Mouse (Mus musculus) layer of hippocampus, postnatal 36 days (tissue): ENCODE results near the gene Zmat3. TPM values are rescaled to one million over a fixed set of nuclear protein-coding genes. Genes with fewer than 3 reads are reported as not detected.

Experiments used
- DNase-seq, 2 experiments: peaks; one replicate each; pipeline ENCODE4 v3.0.0; 2022
- total RNA-seq, 2 experiments: library from RNA; stranded (reverse); gene quantifications; 2 replicates each; pipeline ENCODE4 v1.2.3; 2021

Gene Zmat3
- total RNA-seq, result 10 to 100 TPM; 67.9 to 69.7 TPM

- peak; percentile 82 to 87 for DNase-seq
Observed at GRCm38 (mm10) chr3:32365546-32366245, at the start of gene Zmat3. TSS of gene Zmat3 (minus strand) at chr3:32366014.

GRCm38 (mm10) chr3:32414381-32414780 is 48.6 kb upstream of the Zmat3 start:
- DNase-seq, result no peak

GRCm38 (mm10) chr3:32412502-32413044 is 46.8 kb upstream of the Zmat3 start:
- DNase-seq, result no peak

- DNase-seq, result no peak
Observed at GRCm38 (mm10) chr3:32408811-32409273, 43.0 kb upstream of the Zmat3 start.

- no peak for DNase-seq
Observed at GRCm38 (mm10) chr3:32406804-32407203, 41.0 kb upstream of the Zmat3 start.

- DNase-seq, result no peak
Observed at GRCm38 (mm10) chr3:32405699-32406098, 39.9 kb upstream of the Zmat3 start.

GRCm38 (mm10) chr3:32402990-32403885 is 37.4 kb upstream of the Zmat3 start:
- no peak for DNase-seq

GRCm38 (mm10) chr3:32401591-32401990 is 35.8 kb upstream of the Zmat3 start:
- DNase-seq, result no peak

GRCm38 (mm10) chr3:32399931-32400330 is 34.1 kb upstream of the Zmat3 start:
- no peak for DNase-seq

- DNase-seq, result no peak
Observed at GRCm38 (mm10) chr3:32399381-32399780, 33.6 kb upstream of the Zmat3 start.

- DNase-seq, result no peak
Observed at GRCm38 (mm10) chr3:32398623-32399022, 32.8 kb upstream of the Zmat3 start.

- DNase-seq, result no peak
Observed at GRCm38 (mm10) chr3:32398175-32398538, 32.3 kb upstream of the Zmat3 start.

- peak; percentile 61 to 62 for DNase-seq
Observed at GRCm38 (mm10) chr3:32397461-32398174, 31.8 kb upstream of the Zmat3 start, which contains the start of gene Pik3ca. TSS of gene Pik3ca (plus strand) at chr3:32397671.

- DNase-seq, result peak; percentile 97
Observed at GRCm38 (mm10) chr3:32396794-32397460, 31.1 kb upstream of the Zmat3 start.

- DNase-seq, result peak in 1 of 2 experiments; percentile 21
Observed at GRCm38 (mm10) chr3:32395771-32396551, 30.1 kb upstream of the Zmat3 start.

GRCm38 (mm10) chr3:32393986-32394385 is 28.2 kb upstream of the Zmat3 start:
- no peak for DNase-seq

GRCm38 (mm10) chr3:32392841-32393240 is 27.0 kb upstream of the Zmat3 start:
- no peak for DNase-seq

GRCm38 (mm10) chr3:32381556-32381955 is 15.7 kb upstream of the Zmat3 start:
- DNase-seq, result no peak

GRCm38 (mm10) chr3:32379891-32380290 is 14.1 kb upstream of the Zmat3 start:
- DNase-seq, result no peak

- DNase-seq, result no peak
Observed at GRCm38 (mm10) chr3:32373236-32373635, 7.4 kb upstream of the Zmat3 start.

- no peak for DNase-seq
Observed at GRCm38 (mm10) chr3:32372470-32372869, 6.7 kb upstream of the Zmat3 start.
